Mouse (Mus musculus): Measurements from ENCODE around the gene Shoc2.
"Not testable (repeated sequence)": the region's sequence is repeated elsewhere in the genome, so short reads cannot be mapped to it uniquely, and the experiment has no call there.

The Shoc2 gene

GRCm38 (mm10) chr19:53943802-53944785 lies at the start of gene Shoc2, which contains the start of gene Bbip1:
Gene Shoc2, plus strand, starts transcription at chr19:53944306.
Gene Bbip1, minus strand, starts transcription at chr19:53944627.
- peak; percentile 91 for DNase-seq (ENCODE audit: low spot score)

- no peak for DNase-seq (ENCODE audit: low spot score)
These were observed 49.5 kb upstream of the Shoc2 start for GRCm38 (mm10) chr19:53894538-53895121.

DNA sequence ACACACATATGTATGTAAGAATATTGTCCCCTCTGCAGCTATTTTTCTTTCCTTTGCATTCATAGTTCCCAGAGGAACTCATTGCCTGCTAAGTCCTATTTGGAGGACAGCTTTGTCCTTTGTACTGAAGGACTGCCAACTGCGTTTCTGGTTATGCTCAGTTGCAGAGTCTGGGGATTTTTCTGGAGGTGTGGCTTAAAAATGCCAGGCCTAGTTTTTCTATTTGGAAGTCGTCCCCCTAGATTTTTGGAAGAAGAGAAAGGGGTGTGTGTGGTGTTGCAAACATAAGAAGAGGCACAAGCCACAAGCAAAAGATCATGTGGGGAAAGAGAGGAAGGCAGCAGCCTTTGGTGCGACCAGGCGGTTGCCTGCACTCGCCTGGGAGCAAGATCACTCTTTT lies 46.1 kb upstream of the Shoc2 start:
- DNase-seq (ENCODE audit: low spot score), result no peak

- no peak for DNase-seq (ENCODE audit: low spot score)
These were observed 45.6 kb upstream of the Shoc2 start for GRCm38 (mm10) chr19:53898498-53898897.

- no peak for DNase-seq (ENCODE audit: low spot score)
These were observed 44.9 kb upstream of the Shoc2 start for GRCm38 (mm10) chr19:53898970-53899900.

- no peak for DNase-seq (ENCODE audit: low spot score)
These were observed 44.0 kb upstream of the Shoc2 start for GRCm38 (mm10) chr19:53899941-53900610.

DNA sequence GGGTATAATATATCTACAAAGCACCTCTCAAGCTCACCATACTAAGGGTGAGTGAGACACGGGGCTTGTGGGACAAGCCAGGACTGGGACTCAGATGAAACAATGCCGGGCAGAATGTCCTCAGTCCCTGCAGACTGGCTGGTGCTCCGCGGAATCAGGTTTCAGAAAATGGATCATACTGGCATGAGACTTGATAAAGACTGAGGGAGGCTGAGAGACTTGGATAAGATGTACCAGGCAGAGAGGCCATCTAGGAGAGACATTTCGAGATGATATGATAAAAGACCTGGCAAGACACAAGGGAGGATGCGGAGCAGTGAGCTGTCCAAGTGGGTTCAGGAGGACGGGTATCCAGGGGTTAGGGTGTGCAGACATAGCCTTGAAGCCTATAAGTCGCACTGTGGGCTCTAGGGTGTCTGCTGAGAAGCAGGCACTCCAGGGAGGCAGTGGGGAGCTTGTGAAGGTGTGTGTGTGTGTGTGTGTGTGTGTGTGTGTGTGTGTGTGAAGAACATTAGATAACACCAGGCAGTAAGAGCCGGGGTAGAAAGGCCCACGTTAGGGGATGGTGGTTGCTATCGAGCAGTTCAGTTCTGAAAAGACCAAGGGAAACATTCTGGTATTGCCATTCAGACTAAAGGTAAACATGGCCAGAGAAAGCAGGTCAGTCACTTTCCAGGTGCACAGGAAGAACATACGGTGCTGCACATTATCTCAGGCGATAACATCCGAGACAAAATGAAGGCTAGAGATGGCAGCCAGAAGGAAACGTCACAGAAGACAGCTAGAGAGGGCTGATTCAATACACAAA lies 42.0 kb upstream of the Shoc2 start:
- no peak for DNase-seq (ENCODE audit: low spot score)

- peak; percentile 85 for DNase-seq (ENCODE audit: low spot score)
These were observed 41.2 kb upstream of the Shoc2 start for GRCm38 (mm10) chr19:53902739-53903487.

GRCm38 (mm10) chr19:53903507-53904321 lies 40.4 kb upstream of the Shoc2 start:
- DNase-seq (ENCODE audit: low spot score), result no peak

DNA sequence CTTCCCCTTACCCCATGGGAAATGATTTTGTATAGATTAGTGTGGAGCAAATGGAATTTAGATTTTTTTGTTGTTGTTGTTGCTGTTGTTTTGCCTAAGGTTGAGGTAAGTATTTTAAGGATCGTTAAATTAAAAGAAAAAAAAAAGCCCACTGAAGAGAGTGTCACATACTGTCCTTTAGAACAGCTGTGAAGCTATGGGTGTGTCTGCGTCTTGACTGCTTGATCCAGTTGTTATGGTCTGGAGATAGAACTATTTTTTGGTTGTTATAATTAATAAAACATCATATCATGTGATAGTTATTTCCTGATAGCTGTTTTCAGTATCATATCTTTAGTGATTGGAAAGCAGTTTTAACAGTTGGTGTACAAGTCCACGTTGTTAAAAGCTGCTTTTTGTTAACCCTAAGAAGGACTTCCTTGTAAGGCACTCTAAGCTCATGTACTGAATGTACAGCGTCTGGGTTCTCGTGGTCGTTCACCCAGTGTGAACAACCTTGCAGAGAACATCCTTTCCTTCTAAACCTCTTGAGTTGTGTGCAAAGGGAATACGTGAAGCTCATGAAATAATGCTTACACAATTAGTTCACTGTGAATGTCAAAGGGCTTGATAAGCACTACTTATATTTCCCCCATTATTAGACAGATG lies 39.1 kb upstream of the Shoc2 start:
- no peak for DNase-seq (ENCODE audit: low spot score)

DNA sequence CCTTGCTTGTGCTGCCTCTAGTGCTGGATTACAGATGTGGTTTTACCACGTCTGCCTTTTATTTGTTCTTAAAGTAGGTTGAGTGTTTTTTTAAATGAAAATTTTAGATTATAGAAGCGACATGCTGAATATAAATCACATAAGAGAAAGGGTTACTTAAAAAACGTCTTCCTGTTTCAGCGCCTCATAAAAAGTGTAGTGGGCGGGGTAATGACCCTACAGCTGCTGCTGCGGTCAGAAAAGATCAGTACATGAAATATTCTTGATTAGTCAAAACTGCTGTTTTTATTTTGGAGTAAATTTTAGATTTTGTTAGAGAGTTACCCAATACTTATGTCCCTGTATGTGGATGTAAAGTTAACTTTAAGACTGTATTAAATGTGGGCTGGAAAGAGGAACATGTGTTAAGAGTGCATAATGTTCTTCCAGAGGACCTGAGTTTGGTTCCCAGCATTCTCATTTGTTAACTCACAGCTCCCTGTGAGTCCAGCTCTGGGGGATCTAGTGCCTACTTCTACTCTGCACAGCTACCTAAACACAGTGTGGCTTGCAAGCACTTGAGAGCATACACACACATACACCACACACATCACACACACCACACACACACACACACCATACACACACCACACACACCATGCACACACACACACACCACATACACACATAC lies 37.9 kb upstream of the Shoc2 start:
- DNase-seq (ENCODE audit: low spot score), result no peak

DNA sequence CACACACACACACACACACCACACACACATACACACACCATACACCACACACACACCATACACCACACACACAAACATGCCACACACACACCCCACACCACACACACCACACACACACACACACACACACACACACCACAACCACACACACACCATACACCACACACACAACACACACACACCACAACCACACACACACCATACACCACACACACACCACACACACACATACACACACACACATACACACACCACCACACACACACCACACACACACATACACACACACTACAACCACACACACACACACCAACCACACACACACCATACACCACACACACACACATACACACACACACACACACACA lies 37.4 kb upstream of the Shoc2 start:
- not testable (repeated sequence) for DNase-seq (ENCODE audit: low spot score)

DNA sequence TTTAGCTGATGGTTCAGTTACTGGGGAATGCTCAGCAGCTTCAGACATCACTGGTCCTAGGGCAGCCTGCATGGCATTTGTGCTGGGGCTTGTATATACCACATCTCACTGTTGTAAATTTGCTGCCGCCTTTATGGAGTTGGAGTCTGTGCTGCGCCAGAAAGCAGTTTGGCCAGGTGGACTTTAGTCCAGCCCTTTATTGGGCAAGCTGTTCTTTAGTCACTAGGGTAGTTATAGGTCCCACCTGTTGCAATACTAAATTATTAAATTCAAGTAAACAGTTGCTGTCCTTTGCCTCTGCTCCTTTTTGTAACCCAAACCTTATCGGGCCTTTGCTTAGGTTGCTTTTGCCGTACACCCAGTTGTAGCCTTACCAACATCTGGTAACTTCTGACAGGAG lies 29.2 kb upstream of the Shoc2 start:
- DNase-seq (ENCODE audit: low spot score), result no peak

DNA sequence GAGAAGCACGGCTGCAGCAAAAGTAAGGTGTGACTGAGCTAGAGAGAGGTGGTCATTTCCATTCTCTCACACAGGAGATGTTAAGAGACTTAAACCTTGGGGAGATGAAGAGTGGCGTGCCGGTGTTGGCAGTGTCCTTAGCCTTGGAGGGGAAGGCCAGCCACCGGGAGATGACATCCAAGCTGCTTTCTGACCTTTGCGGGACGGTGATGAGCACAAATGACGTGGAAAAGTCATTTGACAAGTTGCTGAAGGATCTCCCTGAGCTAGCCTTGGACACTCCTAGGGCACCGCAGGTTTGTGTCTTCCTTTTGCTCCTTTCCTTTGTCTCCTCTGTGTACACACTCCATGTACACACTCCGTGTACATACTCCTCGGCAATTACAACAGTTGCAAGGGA lies 24.6 kb upstream of the Shoc2 start:
- DNase-seq (ENCODE audit: low spot score), result no peak

DNA sequence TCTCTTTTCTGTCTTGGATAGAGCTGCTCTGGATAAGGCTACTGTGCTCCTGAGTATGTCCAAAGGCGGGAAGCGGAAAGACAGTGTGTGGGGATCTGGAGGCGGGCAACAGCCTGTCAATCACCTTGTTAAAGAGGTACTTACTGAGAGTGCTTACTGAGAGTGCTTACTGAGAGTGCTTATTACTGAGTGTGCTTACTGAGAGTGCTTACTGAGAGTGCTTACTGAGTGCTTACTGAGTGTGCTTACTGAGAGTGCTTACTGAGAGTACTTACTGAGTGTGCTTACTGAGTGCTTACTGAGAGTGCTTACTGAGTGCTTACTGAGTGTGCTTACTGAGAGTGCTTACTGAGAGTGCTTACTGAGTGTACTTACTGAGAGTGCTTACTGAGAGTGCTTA lies 22.1 kb upstream of the Shoc2 start:
- DNase-seq (ENCODE audit: low spot score), result not testable (repeated sequence)

DNA sequence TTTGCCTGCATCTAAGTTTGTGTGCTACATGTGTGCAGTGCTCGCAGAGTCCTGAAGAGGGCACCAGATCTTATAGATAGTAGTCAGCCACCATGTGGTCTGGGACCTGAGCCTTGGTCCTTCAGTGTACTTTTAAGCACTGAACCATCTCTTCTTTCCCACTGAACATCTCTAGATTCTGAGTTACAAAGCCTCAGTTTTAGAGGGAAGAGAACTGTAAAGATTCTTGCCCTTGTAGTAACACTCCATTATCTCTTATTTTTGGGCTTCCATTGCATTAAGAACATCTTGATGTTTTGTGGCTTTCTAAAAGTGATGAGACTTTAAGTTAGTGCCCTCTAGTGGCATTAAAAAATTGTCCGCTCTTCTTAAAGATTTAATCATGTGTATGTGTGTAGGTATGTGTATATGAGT lies 18.8 kb upstream of the Shoc2 start:
- no peak for DNase-seq (ENCODE audit: low spot score)

DNA sequence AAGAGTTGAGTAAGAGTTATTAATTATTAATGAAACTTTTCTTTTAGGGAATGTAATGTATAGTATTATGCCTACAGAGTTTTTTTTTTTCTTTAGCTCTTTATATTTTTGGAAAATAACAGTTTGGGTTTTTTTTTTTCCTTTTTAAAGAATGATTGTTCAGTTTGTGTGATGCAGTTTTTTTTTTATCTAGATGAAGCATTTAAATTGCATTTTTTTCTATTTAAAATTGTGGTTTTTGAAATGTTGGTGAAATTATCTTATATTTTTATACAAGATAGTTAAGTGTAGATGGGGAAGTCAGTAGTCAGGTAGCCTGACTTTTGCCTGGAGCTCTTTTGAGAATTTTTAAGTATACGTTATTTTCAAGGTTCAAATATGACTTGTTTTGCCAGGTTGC lies 17.4 kb upstream of the Shoc2 start:
- DNase-seq (ENCODE audit: low spot score), result no peak

DNA sequence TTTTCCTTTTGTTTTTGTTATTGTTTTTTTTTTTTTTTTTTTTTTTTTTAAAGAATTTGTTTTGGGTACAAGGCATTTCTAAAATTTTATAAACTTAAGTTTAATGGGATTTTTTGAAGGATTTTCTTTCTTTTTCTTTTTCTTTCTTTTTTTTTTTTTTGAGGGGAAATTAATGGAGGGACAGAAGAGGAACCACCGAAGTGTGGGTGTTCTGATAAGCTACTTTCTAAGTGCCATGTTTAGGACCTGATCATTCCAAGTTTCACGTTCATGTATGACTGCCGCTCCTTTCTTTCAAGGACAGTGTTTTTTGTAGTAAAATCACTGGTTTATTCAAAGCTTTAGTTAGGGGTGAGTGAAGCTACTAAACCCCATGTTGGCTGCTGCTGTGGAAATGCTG lies 14.9 kb upstream of the Shoc2 start:
- DNase-seq (ENCODE audit: low spot score), result no peak

Measured in urinary bladder, postnatal 10 days (tissue).